In genomic region chr11:104310226-104310887, GRCm38 (mm10) we compare ENCODE assay signal across 10 mouse cellular contexts.
A peak's percentile ranks its signal among the peaks of the same experiment; 100 is the strongest.
DNase-seq lines count a peak whose midpoint lies in the region; ATAC-seq and TF ChIP-seq lines count a peak whose summit lies in the region.
"Had no signal": no experiment of that assay in that cellular context is flagged by ENCODE, and none has a peak within 500 bp of the region (broad histone marks: within the 10 kb centered on the region; RNA-seq: fewer than 3 reads in every experiment).

No protein-coding gene starts in this region.

- H3K36me3 ChIP-seq in embryonic facial prominence, embryonic 10.5 days (replicated peaks), result no peaks in the 10 kb centered on the region
- no peaks in the 10 kb centered on the region for H3K36me3 ChIP-seq in limb, embryonic 10.5 days
- H3K36me3 ChIP-seq in hindbrain, embryonic 13.5 days, result peaks cover 81% of the 10 kb centered on the region
- H3K36me3 ChIP-seq in kidney, adult 2 months (ENCODE audit: control insufficient read depth, insufficient read depth, low read length), result no peaks in the 10 kb centered on the region

- H3K4me1 ChIP-seq in embryonic facial prominence, embryonic 10.5 days, result no peaks in the 10 kb centered on the region; the same call in none of the 2 replicates
- peaks cover 5% of the 10 kb centered on the region for H3K4me1 ChIP-seq in limb, embryonic 10.5 days
- no peaks in the 10 kb centered on the region for H3K4me1 ChIP-seq in hindbrain, embryonic 13.5 days (replicated peaks)
- no peaks in the 10 kb centered on the region for H3K4me1 ChIP-seq in kidney, adult 2 months (ENCODE audit: control insufficient read depth, insufficient read depth, low read length)

- H3K27me3 ChIP-seq in embryonic facial prominence, embryonic 10.5 days (replicated peaks; ENCODE audit: low read depth, poor library complexity, severe bottlenecking), result peaks cover 32% of the 10 kb centered on the region
- H3K27me3 ChIP-seq in limb, embryonic 10.5 days (ENCODE audit: low read depth, poor library complexity, severe bottlenecking), result peaks cover 38% of the 10 kb centered on the region
- H3K27me3 ChIP-seq in hindbrain, embryonic 13.5 days, result peaks cover 20% of the 10 kb centered on the region
- H3K27me3 ChIP-seq in kidney, adult 2 months (replicated peaks; ENCODE audit: control insufficient read depth, insufficient read depth, low read length), result no peaks in the 10 kb centered on the region

- peak; percentile 82 for ATAC-seq in megakaryocyte progenitor cell, adult 5-6 weeks (replicated peaks; ENCODE audit: poor library complexity)
- no peak for ATAC-seq in hindbrain, embryonic 13.5 days (ENCODE audit: low FRiP score)

- no peak for TF ChIP-seq POLR2A in kidney, adult 2 months (IDR thresholded peaks at IDR 0.05; ENCODE audit: low read depth, low read length)

- TF ChIP-seq CTCF in layer of hippocampus, adult 2 months (conservative IDR thresholded peaks at IDR 0.05), result no peak
- no peak for TF ChIP-seq CTCF in kidney, adult 2 months (conservative IDR thresholded peaks at IDR 0.05; ENCODE audit: insufficient read depth, insufficient read length, low read depth, low read length)

- WGBS in embryonic facial prominence, embryonic 10.5 days, result 14% methylated on average over 23 of the region's 23 CpGs
- 13% methylated on average over 23 of the region's 23 CpGs for WGBS in limb, embryonic 10.5 days
- 16% methylated on average over 23 of the region's 23 CpGs for WGBS in hindbrain, embryonic 13.5 days
- 44% methylated on average over 23 of the region's 23 CpGs for WGBS in kidney, adult 2 months

- no peak for DNase-seq in layer of hippocampus, adult 2 months (ENCODE audit: low spot score in 2 of 2)
- DNase-seq in layer of hippocampus, postnatal 25 days (ENCODE audit: extremely low spot score in 1 of 2, low spot score in 1 of 2), result no peak
- no peak for DNase-seq in embryonic facial prominence, embryonic 10.5 days (ENCODE audit: low spot score)
- DNase-seq in limb, embryonic 10.5 days (ENCODE audit: low spot score), result no peak
- DNase-seq in yolk sac, embryonic 10.5 days (ENCODE audit: low spot score), result no peak
- DNase-seq in kidney, adult 2 months, result no peak
- DNase-seq: gastrocnemius, postnatal 14 days; kidney, postnatal 36 days had no signal

- H3K4me2 ChIP-seq in hindbrain, embryonic 13.5 days, result no peak overlapping the region

- H3K9me3 ChIP-seq in embryonic facial prominence, embryonic 10.5 days, result no peaks in the 10 kb centered on the region
- no peaks in the 10 kb centered on the region for H3K9me3 ChIP-seq in limb, embryonic 10.5 days (replicated peaks)
- no peaks in the 10 kb centered on the region for H3K9me3 ChIP-seq in hindbrain, embryonic 13.5 days

- H3K4me3 ChIP-seq in layer of hippocampus, adult 2 months, result no peak overlapping the region
- peak overlapping the region; percentile 33; the same call in 1 of the 2 replicates for H3K4me3 ChIP-seq in embryonic facial prominence, embryonic 10.5 days
- peak overlapping the region; percentile 36 for H3K4me3 ChIP-seq in limb, embryonic 10.5 days
- no peak overlapping the region for H3K4me3 ChIP-seq in hindbrain, embryonic 13.5 days
- no peak overlapping the region for H3K4me3 ChIP-seq in kidney, adult 2 months (ENCODE audit: insufficient read depth, low read depth, low read length)

- H3K27ac ChIP-seq in layer of hippocampus, adult 2 months, result peak overlapping the region; percentile 36; the same call in 1 of the 2 replicates
- H3K27ac ChIP-seq in embryonic facial prominence, embryonic 10.5 days (replicated peaks), result no peak overlapping the region
- H3K27ac ChIP-seq in limb, embryonic 10.5 days, result peak overlapping the region; percentile 54; the same call in 1 of the 2 replicates
- no peak overlapping the region for H3K27ac ChIP-seq in hindbrain, embryonic 13.5 days
- no peak overlapping the region for H3K27ac ChIP-seq in kidney, adult 2 months (ENCODE audit: insufficient read depth, low read depth, low read length)

- H3K9ac ChIP-seq in hindbrain, embryonic 13.5 days, result no peak overlapping the region

Comparison
In these comparisons a context has a peak if more than half of its experiments do, and no peak if none do; other contexts are left out.
1. H3K27ac ChIP-seq: peak in layer of hippocampus, adult 2 months (single experiment) and limb, embryonic 10.5 days (single experiment); none in embryonic facial prominence, embryonic 10.5 days (single experiment), hindbrain, embryonic 13.5 days (single experiment) and kidney, adult 2 months (single experiment).
2. H3K4me3 ChIP-seq: peak in embryonic facial prominence, embryonic 10.5 days (single experiment) and limb, embryonic 10.5 days (single experiment); none in layer of hippocampus, adult 2 months (single experiment), hindbrain, embryonic 13.5 days (single experiment) and kidney, adult 2 months (single experiment).